Mouse (Mus musculus) gastrocnemius, postnatal 10 days (tissue): ENCODE measurements at regions not wholly inside any gene's neighbourhood (a gene's known extent, or its start where the extent isn't known, plus 50 kb on each side); places are given as distances from the start of the nearest gene placed in this dataset.

ENCODE experiments used
- DNase-seq: peaks from one replicate; pipeline ENCODE4 v3.0.0; 2021; ENCODE audit warnings: mixed read lengths

- DNase-seq = no peak
These were observed 86.9 kb downstream of the Alx1 start for GRCm38 (mm10) chr10:102943156-102943555.

GRCm38 (mm10) chr10:102940823-102941519, 89.0 kb downstream of the Alx1 start:
- no peak for DNase-seq

DNA sequence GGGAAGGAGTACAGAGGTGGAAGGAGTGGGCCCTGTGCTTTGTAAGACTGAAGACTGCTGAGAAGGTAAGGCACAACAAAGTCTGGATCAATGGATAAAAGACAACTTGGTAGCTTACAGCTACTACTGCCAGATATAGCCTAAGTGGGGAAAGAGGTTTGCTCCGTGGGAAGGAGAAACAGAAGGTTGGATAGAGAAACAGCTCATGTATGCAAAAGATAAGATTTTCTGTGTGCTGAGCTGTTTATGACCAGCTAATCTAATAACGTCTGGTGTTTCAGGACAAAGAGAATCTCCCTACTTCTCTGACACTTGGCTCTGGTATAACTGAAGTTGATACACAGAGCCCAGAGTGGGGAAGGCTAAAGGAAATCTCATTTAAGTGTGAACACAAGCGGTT, 98.6 kb downstream of the Alx1 start:
- no peak for DNase-seq

DNA sequence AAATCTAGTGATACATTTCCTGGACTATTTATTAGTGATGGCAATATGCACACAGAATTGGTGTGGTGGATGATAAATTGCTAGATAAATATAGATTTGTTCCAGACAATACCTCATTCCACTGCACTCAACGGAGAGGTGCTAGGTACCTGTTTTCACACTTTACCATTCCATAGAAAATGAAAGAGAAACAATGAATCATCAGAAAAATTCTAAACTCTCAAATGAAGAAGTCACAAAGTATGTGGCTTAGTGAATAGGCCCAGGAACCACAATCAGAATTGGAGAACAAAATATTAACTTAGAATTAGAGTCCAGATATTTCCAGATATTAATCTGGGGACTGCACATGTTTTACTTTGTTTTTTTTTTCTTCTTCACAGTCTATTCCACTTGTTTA, 101.4 kb downstream of the Alx1 start:
- no peak for DNase-seq

DNA sequence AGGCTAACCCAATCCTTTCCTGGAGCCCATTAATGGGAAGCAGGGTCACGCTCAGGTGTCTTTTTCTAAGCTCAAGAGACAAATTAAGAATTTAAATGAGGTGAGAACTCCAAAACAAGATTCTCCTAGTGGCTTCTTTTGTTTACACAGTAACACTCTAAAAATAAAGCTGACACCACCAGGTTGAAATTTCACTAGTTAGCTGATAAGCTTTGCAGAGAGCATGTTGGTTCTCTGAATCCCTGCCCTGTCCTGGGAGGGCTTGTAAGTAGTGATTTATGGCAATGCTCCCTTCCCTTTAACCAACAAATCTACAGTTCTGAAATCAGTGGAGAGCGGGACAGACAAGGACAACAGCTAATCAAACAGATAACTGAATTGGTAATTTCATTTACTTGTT, 132.6 kb downstream of the Alx1 start:
- DNase-seq = no peak

DNA sequence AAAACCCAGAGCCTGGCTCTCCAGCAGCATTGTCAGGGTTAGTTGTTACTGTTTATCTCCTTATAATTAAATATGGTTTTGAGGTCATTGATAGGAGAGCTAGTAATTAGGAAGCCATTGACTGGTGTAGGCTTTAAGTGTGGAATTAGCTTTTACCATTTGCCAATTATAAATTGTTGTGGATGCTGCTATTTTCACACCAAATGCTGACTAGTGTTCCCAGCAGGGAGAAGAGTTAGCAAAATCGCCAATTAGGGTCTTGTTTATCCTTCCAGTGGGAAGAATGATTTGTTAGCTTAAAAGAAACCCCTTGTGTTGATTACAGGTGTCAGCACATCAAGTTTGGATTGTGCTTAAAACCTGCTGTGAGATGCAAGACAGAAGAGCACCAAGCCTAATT, 134.1 kb downstream of the Alx1 start:
- no peak for DNase-seq

DNA sequence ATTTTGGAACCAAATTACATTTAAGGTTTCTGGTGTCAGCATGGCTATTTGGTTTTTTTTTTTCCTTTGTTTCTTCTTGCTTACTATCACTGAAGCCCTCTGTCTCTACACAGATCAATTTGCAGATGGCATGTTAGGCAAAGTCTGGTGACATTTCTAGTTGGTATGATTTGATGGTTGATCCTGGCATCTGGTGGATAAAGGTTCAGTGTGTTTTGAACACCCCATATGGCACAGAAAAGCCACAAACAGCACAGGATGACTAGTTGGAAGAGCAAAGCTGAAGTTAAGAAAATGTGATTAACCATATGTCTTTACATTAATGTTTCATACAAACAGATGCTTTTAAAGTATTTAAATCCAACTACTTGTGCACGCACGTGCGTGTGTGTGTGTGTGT, 137.6 kb downstream of the Alx1 start:
- DNase-seq = no peak

- DNase-seq = no peak
These were observed 140.3 kb downstream of the Alx1 start for GRCm38 (mm10) chr10:102889709-102890108.

GRCm38 (mm10) chr10:102881824-102882438, 148.1 kb downstream of the Alx1 start:
- no peak for DNase-seq

DNA sequence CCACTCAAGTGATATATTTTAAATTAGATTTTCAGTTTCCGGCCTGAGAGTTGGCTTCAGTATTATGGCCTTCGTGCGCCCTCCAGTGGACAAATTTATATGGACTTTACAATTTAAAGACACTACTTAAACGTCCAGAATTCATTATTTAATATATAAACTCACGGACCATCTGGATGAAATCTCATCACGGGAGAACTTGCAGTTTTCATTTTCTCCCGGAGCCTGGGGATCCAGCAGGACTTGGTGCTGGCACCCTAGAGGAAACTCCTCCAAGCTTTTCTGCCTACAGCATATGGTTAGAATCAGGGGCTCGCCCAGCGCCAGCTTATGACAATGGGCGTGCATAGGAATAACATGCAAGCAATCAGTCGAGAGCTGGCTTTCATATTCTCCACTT, 152.0 kb downstream of the Alx1 start:
- DNase-seq = peak; percentile 5

GRCm38 (mm10) chr10:102876946-102877345, 153.1 kb downstream of the Alx1 start:
- DNase-seq = no peak

- no peak for DNase-seq
These were observed 163.1 kb downstream of the Alx1 start for GRCm38 (mm10) chr10:102866920-102867319.

DNA sequence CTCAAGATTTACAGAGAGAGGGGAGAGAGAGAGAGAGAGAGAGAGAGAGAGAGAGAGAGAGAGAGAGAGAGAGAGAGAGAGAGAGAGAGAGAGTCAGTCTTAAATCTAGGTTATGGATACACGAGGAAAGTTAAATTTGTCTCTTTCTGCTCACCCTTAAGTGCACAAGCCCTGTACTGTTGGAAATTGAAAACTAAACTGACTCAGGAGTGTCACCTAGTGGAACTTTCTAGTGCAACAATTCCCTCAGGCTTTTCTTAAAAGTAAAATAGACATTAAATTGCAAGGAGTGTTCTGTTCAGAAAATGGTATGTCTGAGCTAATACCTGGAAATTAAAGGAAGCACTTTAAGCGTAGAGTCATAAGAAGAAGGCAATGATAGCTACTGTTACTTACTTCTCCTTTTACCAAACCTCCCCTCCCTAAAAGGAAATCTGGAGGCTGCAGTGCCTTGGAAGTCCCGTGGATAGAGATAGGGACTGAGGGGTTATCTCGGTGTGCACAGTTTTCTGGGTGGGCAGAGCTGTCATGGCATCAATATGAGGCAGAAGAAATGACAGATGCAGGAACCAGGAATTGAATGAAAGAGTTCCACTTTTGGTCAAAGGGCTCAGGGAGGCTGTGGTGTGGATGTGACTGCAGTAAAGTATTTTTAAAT, 193.3 kb downstream of the Alx1 start:
- no peak for DNase-seq

- DNase-seq = no peak
These were observed 194.2 kb downstream of the Alx1 start for GRCm38 (mm10) chr10:102835814-102836213.

GRCm38 (mm10) chr10:102829606-102830005, 200.4 kb downstream of the Alx1 start:
- no peak for DNase-seq

- no peak for DNase-seq
These were observed 206.6 kb downstream of the Alx1 start for GRCm38 (mm10) chr10:102823434-102823833.

DNA sequence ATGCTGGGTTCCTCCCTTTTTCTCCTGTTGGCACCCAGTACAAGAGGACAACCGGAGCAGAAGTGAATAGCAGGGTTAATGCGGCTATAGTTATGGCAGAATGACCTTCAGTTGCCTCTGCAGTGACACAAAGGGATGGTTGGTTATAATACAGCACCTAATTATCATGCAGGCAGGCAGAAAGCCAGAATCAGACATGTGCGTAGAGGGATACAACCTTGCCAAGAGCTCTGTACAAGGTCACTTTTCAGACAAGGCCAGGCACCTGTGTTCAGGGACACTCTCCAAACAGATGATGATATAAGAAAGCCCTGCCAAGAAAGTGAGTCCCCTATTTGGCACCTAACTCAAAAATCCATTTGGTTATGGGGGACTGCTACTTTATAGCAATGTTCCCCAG, 228.6 kb downstream of the Alx1 start:
- DNase-seq = no peak

DNA sequence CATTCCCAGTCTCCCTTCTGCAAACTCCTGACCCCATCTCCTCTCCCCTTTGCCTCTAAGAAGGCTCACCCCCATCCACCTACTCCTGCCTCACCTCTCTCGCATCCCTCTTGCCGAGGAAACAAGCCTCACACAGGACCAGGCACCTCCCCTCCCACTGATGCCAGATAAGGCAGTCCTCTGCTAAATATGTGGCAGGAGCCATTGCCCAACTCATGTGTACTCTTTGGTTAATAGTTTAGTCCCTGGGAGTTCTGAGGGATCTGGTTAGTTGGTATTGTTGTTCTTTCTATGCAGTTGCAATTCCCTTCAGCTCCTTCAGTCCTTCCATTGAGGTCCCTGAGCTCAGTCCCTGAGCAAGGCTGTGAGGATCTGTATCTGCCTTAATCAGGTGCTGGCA, 250.8 kb downstream of the Alx1 start:
- no peak for DNase-seq

DNA sequence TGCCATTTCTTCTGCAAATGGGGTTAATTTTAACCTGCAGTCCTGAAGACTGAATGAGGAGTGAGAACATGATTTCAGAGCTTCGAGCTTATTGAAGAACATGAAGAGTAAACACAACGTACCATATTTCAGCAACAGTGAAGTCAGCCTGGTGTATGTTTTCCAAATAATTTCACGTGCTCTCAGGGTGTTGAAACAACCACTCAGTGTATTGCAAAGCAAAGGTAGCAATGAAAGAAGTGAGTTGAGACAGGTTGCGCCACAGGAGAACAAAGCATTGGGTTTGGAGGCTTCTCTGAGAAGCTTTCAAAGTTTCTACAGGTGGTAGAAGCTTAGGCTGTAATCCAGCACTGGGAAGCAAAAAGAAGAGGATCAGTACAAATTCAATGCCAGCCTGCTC, 251.7 kb downstream of the Rassf9 start:
- DNase-seq = no peak

DNA sequence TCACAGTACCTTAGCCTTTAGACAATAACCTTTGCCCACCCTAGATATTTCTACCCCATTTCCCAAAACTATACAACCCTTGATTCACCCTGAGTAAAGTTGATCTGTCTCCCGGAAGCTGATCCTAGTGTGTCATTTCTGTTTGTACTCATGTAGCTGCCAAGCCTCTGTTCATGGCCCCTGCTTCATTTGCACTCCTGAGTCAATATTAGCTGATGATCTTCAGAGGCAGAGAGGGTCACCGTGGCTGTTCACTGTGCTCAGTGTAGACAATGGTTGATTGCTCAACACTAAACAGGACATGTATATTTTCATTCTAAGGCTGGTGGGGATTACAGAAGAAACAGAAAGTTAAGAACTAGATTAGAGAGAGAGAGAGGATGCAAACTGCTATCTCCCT, 250.4 kb downstream of the Rassf9 start:
- DNase-seq = no peak

- DNase-seq = peak; percentile 10
These were observed 223.2 kb downstream of the Rassf9 start for GRCm38 (mm10) chr10:102735207-102735606.

DNA sequence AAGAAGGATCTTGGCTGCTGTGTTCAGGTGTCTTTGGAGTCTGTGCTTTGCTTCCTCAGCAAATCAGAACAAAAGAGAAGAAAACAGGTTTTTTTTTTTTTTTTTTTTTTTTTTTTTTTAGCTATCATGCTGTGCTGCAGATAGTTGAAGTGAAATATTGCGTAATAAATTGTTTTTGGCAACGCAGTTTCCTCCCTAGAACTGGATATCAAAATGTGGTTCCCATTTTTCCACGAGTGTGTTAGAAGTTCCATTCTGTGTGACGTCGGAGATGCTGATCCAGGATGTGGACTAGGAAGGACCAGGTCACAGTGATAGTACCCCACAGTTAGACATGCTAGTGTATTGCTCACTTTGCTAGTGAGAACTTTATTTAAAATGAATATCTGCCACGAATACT, 220.4 kb downstream of the Rassf9 start:
- no peak for DNase-seq

- no peak for DNase-seq
These were observed 200.2 kb downstream of the Rassf9 start for GRCm38 (mm10) chr10:102712263-102712662.

GRCm38 (mm10) chr10:102705848-102706247, 193.8 kb downstream of the Rassf9 start:
- no peak for DNase-seq
